Mouse (Mus musculus) intestine, embryonic 16.5 days (tissue): ENCODE results near the gene Fxr1. TPM values are rescaled to one million over a fixed set of nuclear protein-coding genes. Genes with fewer than 3 reads are reported as not detected.
A peak's percentile ranks its signal among the peaks of the same experiment; 100 is the strongest.

Experiments used
- ATAC-seq: fragments of 200-750 bp; cut with Nextera tagmentation; 2 replicates; pipeline ENCODE4 v1.8.0; 2017; ENCODE audit warnings: moderate TSS enrichment, moderate library complexity
- H3K27ac ChIP-seq: fragments of 300-500 bp; sonication (generic); 2 replicates; pipeline ENCODE4 v1.5.1; 2014; ENCODE audit warnings: mild to moderate bottlenecking, low read length
- H3K27me3 ChIP-seq: fragments of 300-500 bp; sonication (generic); replicated peaks from 2 replicates; pipeline ENCODE4 v1.6.1; 2014; ENCODE audit warnings: low read length, control low read depth, mixed read lengths; ENCODE audit not compliant: control insufficient read depth, insufficient read depth
- H3K36me3 ChIP-seq: fragments of 300-500 bp; sonication (generic); 2 replicates; pipeline ENCODE4 v1.6.1; 2014; ENCODE audit warnings: low read length, control low read depth; ENCODE audit not compliant: control insufficient read depth, insufficient read depth
- H3K4me1 ChIP-seq: fragments of 300-500 bp; sonication (generic); 2 replicates; pipeline ENCODE4 v1.6.1; 2014; ENCODE audit warnings: low read length, control low read depth, mixed read lengths; ENCODE audit not compliant: control insufficient read depth, insufficient read depth
- H3K4me2 ChIP-seq: fragments of 300-500 bp; sonication (generic); 2 replicates; pipeline ENCODE4 v1.6.1; 2014; ENCODE audit warnings: low read depth, low read length, control low read depth
- H3K4me3 ChIP-seq: fragments of 300-500 bp; sonication (generic); 2 replicates; pipeline ENCODE4 v1.5.1; 2014; ENCODE audit warnings: mild to moderate bottlenecking, low read length
- H3K9ac ChIP-seq: fragments of 300-500 bp; sonication (generic); 2 replicates; pipeline ENCODE4 v1.6.1; 2014; ENCODE audit warnings: low read depth, low read length
- H3K9me3 ChIP-seq: fragments of 300-500 bp; sonication (generic); 2 replicates; pipeline ENCODE4 v1.6.1; 2016; ENCODE audit warnings: low read length, control low read depth; ENCODE audit not compliant: control insufficient read depth
- WGBS: fragments of 180-500 bp; shearing (Covaris S2); extraction: QIAGEN DNeasy Blood & Tissue Kit; methylation state at CpG from one replicate; pipeline ENCODE4 v1.1.7; 2014; 5-methylcytosine and 5-hydroxymethylcytosine counted together
- polyA plus RNA-seq: library from polyadenylated mRNA; unstranded; fragments of >200 nt; fragmentation: Nextera tagmentation; extraction: Ambion mirVana; gene quantifications from 2 replicates; pipeline ENCODE4 v1.2.1, GENCODE M21; 2015

Fxr1 gene
- polyA plus RNA-seq, 1 experiment from 2014 or later = 35.3 TPM

- no peak overlapping the region for H3K4me3 ChIP-seq
- no peak for ATAC-seq
- no peak overlapping the region for H3K27ac ChIP-seq
- H3K36me3 ChIP-seq = no peaks in the 10 kb centered on the region
- no peaks in the 10 kb centered on the region for H3K9me3 ChIP-seq
- no peak overlapping the region for H3K4me2 ChIP-seq
- no peaks in the 10 kb centered on the region for H3K4me1 ChIP-seq
- no peaks in the 10 kb centered on the region for H3K27me3 ChIP-seq
- no peak overlapping the region for H3K9ac ChIP-seq
- whole genome bisulfite sequencing = 48% methylated on average over 3 of the region's 3 CpGs
These were observed 15.9 kb upstream of the Fxr1 start for GRCm38 (mm10) chr3:34003860-34004259.

GRCm38 (mm10) chr3:34006301-34006700 is 13.4 kb upstream of the Fxr1 start:
- no peaks in the 10 kb centered on the region for H3K4me1 ChIP-seq
- ATAC-seq = no peak
- H3K36me3 ChIP-seq = no peaks in the 10 kb centered on the region
- 61% methylated on average over 2 of the region's 2 CpGs for WGBS
- no peak overlapping the region for H3K27ac ChIP-seq
- no peak overlapping the region for H3K4me2 ChIP-seq
- no peaks in the 10 kb centered on the region for H3K9me3 ChIP-seq
- no peak overlapping the region for H3K9ac ChIP-seq
- H3K27me3 ChIP-seq = no peaks in the 10 kb centered on the region
- no peak overlapping the region for H3K4me3 ChIP-seq

GRCm38 (mm10) chr3:34006824-34007223 is 12.9 kb upstream of the Fxr1 start:
- 48% methylated on average over 3 of the region's 3 CpGs for WGBS
- ATAC-seq = peak; percentile 80

GRCm38 (mm10) chr3:34007611-34008010 is 12.1 kb upstream of the Fxr1 start:
- H3K9me3 ChIP-seq = no peaks in the 10 kb centered on the region
- no peak overlapping the region for H3K4me2 ChIP-seq
- H3K9ac ChIP-seq = no peak overlapping the region
- 54% methylated on average over 4 of the region's 4 CpGs for WGBS
- H3K27ac ChIP-seq = no peak overlapping the region
- no peaks in the 10 kb centered on the region for H3K27me3 ChIP-seq
- no peak overlapping the region for H3K4me3 ChIP-seq
- no peaks in the 10 kb centered on the region for H3K36me3 ChIP-seq
- H3K4me1 ChIP-seq = no peaks in the 10 kb centered on the region
- no peak for ATAC-seq

More at GRCm38 (mm10) chr3:34006824-34007223, 12.9 kb upstream of the Fxr1 start:
- Histone ChIP-seq H3K9me3 (no peaks in the 10 kb centered on the region), H3K27ac (no peak overlapping the region), H3K27me3 (no peaks in the 10 kb centered on the region), H3K4me3 (no peak overlapping the region), H3K36me3 (no peaks in the 10 kb centered on the region), H3K4me2 (no peak overlapping the region), H3K4me1 (no peaks in the 10 kb centered on the region), H3K9ac (no peak overlapping the region)

DNA sequence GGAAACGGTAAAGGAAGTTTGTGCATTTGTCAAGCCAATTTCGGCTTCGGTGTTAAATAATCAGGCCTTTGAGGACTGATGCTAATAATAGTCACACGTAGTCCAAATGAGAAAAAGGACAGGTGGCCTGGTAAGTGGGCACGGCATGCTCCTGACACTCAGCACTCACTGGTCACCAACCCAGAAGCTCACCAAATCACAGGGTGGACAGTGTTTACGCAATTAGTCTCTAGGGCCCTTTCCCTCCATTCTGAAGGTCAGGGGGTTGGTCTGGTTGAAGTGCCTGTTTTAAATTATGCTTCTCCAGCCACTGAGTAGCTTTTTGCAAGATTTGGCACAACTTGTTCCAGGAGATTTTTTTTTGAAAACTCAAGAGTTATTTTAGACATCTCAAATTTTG is 11.6 kb upstream of the Fxr1 start:
- Histone ChIP-seq H3K9me3 (no peaks in the 10 kb centered on the region), H3K27me3 (no peaks in the 10 kb centered on the region), H3K4me2 (no peak overlapping the region), H3K4me3 (no peak overlapping the region), H3K36me3 (no peaks in the 10 kb centered on the region), H3K27ac (no peak overlapping the region), H3K4me1 (no peaks in the 10 kb centered on the region), H3K9ac (no peak overlapping the region)
- ATAC-seq = no peak
- 61% methylated on average over 6 of the region's 6 CpGs for WGBS

DNA sequence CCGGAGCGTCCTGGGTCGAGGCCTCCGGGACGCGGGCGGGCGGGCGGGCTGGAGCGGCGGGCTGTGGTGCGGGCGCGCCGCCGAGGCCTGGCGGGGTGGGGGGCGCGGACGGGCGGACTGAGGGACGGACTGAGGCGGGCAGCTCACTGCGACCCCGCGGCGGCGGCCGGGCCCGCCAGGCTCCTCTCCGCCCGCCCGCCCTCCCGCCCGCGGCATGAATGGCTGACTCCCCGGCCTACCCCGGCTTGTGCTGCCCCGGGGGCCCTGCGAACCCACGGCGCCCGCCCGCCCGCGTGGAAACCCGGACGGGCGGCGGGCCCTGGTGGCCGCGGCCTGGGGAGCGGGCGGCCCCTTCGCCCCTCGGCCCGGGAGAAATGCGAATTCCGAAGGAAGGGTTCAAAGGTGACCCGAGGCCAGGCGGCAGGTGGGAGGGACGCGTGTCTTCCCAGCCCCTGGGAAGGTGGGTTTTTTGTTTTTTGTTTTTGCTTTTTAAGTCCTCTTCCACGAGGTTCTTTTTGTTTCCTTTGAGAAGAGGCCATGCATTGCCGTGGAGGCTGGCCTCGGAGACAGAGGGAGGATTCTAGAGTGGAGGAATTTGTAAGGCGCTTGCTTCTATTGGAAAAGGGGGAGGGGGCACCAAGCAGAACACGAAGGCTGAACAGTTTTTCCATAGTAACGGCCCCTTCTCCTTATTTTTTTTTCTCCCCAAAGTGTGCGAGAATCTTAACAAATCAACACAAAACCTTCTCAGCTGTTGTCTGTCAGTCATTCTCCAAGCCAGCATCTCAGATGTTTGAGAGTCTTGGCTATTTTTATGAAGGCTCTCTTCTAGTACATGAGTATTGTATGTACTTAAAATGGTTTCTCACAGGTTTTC is 877 bp downstream of the Fxr1 start:
- Histone ChIP-seq H3K9me3 (no peaks in the 10 kb centered on the region), H3K36me3 (no peaks in the 10 kb centered on the region), H3K4me3 (peak overlapping the region; percentile 94), H3K4me2 (peak overlapping the region; percentile 74), H3K27ac (peak overlapping the region; percentile 85), H3K4me1 (peaks cover 9% of the 10 kb centered on the region), H3K9ac (peak overlapping the region; percentile 98), H3K27me3 (no peaks in the 10 kb centered on the region)
- ATAC-seq = no peak; the same call in 1 of the 2 replicates
- WGBS = under 1% methylated on average over 63 of the region's 70 CpGs

DNA sequence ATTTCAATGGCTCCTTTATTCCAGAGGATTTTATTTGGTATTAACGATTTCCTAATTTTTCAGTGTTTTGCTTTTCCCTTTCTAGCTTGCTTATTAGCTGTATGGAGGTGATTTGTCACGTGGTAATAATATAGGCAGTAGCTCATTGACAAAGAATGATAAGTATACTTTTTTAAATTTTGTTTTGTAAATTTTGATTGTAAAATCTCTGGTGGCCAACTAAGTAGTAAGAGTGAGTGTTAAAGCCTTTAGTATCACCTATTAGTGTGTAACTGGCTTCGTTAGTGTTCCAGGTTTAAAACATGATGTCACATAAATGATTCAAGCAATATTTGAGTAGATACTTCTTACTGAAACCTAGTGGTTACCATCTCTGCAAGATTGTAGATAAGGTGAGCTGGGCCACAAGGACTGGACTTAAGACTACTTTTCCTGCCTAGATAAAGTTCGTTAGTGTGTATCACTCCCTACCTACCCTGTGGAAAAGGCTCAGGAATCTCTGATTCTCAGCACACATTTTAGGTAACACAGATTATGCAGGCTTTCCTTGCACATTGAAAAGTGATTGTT is 1.6 kb downstream of the Fxr1 start:
- Histone ChIP-seq H3K9ac (no peak overlapping the region), H3K27ac (no peak overlapping the region), H3K36me3 (no peaks in the 10 kb centered on the region), H3K4me1 (peaks cover 9% of the 10 kb centered on the region), H3K27me3 (no peaks in the 10 kb centered on the region), H3K9me3 (no peaks in the 10 kb centered on the region), H3K4me2 (peak overlapping the region; percentile 74), H3K4me3 (no peak overlapping the region)
- no peak for ATAC-seq
- WGBS = 62% methylated on average over 4 of the region's 4 CpGs

GRCm38 (mm10) chr3:34028935-34029334 is 9.2 kb downstream of the Fxr1 start:
- no peak overlapping the region for H3K4me3 ChIP-seq
- H3K4me1 ChIP-seq = no peaks in the 10 kb centered on the region
- H3K27ac ChIP-seq = no peak overlapping the region
- H3K9ac ChIP-seq = no peak overlapping the region
- H3K4me2 ChIP-seq = no peak overlapping the region
- no peaks in the 10 kb centered on the region for H3K9me3 ChIP-seq
- H3K36me3 ChIP-seq = no peaks in the 10 kb centered on the region
- no peak for ATAC-seq
- H3K27me3 ChIP-seq = no peaks in the 10 kb centered on the region

- Histone ChIP-seq H3K9me3 (no peaks in the 10 kb centered on the region), H3K36me3 (no peaks in the 10 kb centered on the region)
- 68% methylated on average over 3 of the region's 3 CpGs for WGBS
These were observed 10.9 kb downstream of the Fxr1 start for GRCm38 (mm10) chr3:34030601-34031000.

More at GRCm38 (mm10) chr3:34030601-34031000, 10.9 kb downstream of the Fxr1 start:
- Histone ChIP-seq H3K27me3 (no peaks in the 10 kb centered on the region), H3K4me3 (no peak overlapping the region), H3K4me1 (no peaks in the 10 kb centered on the region), H3K9ac (no peak overlapping the region), H3K4me2 (no peak overlapping the region), H3K27ac (no peak overlapping the region)
- ATAC-seq = no peak
